ENCODE assay signal across 10 mouse cellular contexts in genomic region chr1:58801558-58802285, GRCm38 (mm10). TPM values are rescaled to one million over a fixed set of nuclear protein-coding genes. Genes with fewer than 3 reads are reported as not detected.
DNase-seq lines count a peak whose midpoint lies in the region; ATAC-seq and TF ChIP-seq lines count a peak whose summit lies in the region.
"Had no signal": no experiment of that assay in that cellular context is flagged by ENCODE, and none has a peak within 500 bp of the region (broad histone marks: within the 10 kb centered on the region; RNA-seq: fewer than 3 reads in every experiment).

No protein-coding gene starts in this region.

- H3K4me1 ChIP-seq in heart, embryonic 10.5 days, result no peaks in the 10 kb centered on the region
- no peaks in the 10 kb centered on the region; the same call in none of the 2 replicates for H3K4me1 ChIP-seq in lung, embryonic 14.5 days (ENCODE audit: insufficient read depth)
- H3K4me1 ChIP-seq in liver, embryonic 13.5 days (replicated peaks), result peaks cover 21% of the 10 kb centered on the region
- H3K4me1 ChIP-seq: stomach, embryonic 15.5 days had no signal

- H3K4me2 ChIP-seq in lung, embryonic 14.5 days, result peak overlapping the region; percentile 33
- peak overlapping the region; percentile 51 for H3K4me2 ChIP-seq in liver, embryonic 13.5 days
- H3K4me2 ChIP-seq: stomach, embryonic 15.5 days had no signal

- no peak overlapping the region for H3K27ac ChIP-seq in heart, embryonic 10.5 days
- H3K27ac ChIP-seq in lung, embryonic 14.5 days (ENCODE audit: low read depth), result 0 out of 2 replicates have a peak overlapping the region, but pooled peaks have one; percentile 48
- peak overlapping the region; percentile 24; the same call in 1 of the 2 replicates for H3K27ac ChIP-seq in liver, embryonic 13.5 days

- TF ChIP-seq CTCF in lung, embryonic 14.5 days (IDR thresholded peaks at IDR 0.05; ENCODE audit: low read depth), result no peak

- ATAC-seq in lung, embryonic 14.5 days (ENCODE audit: insufficient read depth), result no peak
- no peak for ATAC-seq in liver, embryonic 13.5 days (ENCODE audit: low read depth)

- peak; percentile 72 for DNase-seq in heart, adult 11 months
- no peak for DNase-seq in heart, embryonic 10.5 days (ENCODE audit: low spot score)
- DNase-seq in lung, embryonic 14.5 days, result no peak
- no peak for DNase-seq in lung, postnatal 10 days
- peak; percentile 57 for DNase-seq in CD4-positive helper T cell, adult 2 months (ENCODE audit: low read depth, low spot score)
- no peak for DNase-seq in liver, embryonic 13.5 days
- no peak for DNase-seq in cerebellum, postnatal 4 days (ENCODE audit: low spot score in 2 of 2)
- no peak for DNase-seq in neural tube, embryonic 10.5 days (ENCODE audit: extremely low spot score, low spot score)
- DNase-seq: adrenal gland, adult 8-10 months had no signal

- H3K4me3 ChIP-seq in heart, embryonic 10.5 days, result no peak overlapping the region
- H3K4me3 ChIP-seq in lung, embryonic 14.5 days (ENCODE audit: low read depth, low read length), result no peak overlapping the region
- peak overlapping the region; percentile 10 for H3K4me3 ChIP-seq in liver, embryonic 13.5 days (replicated peaks)
- H3K4me3 ChIP-seq: stomach, embryonic 15.5 days had no signal

- H3K36me3 ChIP-seq in heart, embryonic 10.5 days, result peaks cover 9% of the 10 kb centered on the region
- H3K36me3 ChIP-seq in lung, embryonic 14.5 days (ENCODE audit: insufficient read depth), result peaks cover 11% of the 10 kb centered on the region
- peaks cover 14% of the 10 kb centered on the region for H3K36me3 ChIP-seq in liver, embryonic 13.5 days

- 86% methylated on average over 8 of the region's 8 CpGs for WGBS in heart, embryonic 10.5 days
- 87% methylated on average over 8 of the region's 8 CpGs for WGBS in lung, embryonic 14.5 days
- WGBS in liver, embryonic 13.5 days (ENCODE audit: insufficient replicate concordance), result 62% methylated on average over 8 of the region's 8 CpGs

- H3K9ac ChIP-seq in lung, embryonic 14.5 days, result no peak overlapping the region
- peak overlapping the region; percentile 10; the same call in 1 of the 2 replicates for H3K9ac ChIP-seq in liver, embryonic 13.5 days
- H3K9ac ChIP-seq: stomach, embryonic 15.5 days had no signal

- H3K9me3 ChIP-seq in heart, embryonic 10.5 days, result no peaks in the 10 kb centered on the region
- H3K9me3 ChIP-seq in lung, embryonic 14.5 days (ENCODE audit: low read depth, low read length), result peaks cover 4% of the 10 kb centered on the region; the same call in 1 of the 2 replicates
- H3K9me3 ChIP-seq in liver, embryonic 13.5 days (replicated peaks), result no peaks in the 10 kb centered on the region
- H3K9me3 ChIP-seq: stomach, embryonic 15.5 days had no signal

- H3K27me3 ChIP-seq in heart, embryonic 10.5 days (ENCODE audit: insufficient read depth, poor library complexity, severe bottlenecking), result no peaks in the 10 kb centered on the region
- no peaks in the 10 kb centered on the region for H3K27me3 ChIP-seq in lung, embryonic 14.5 days (ENCODE audit: insufficient read depth, low read length)
- H3K27me3 ChIP-seq in liver, embryonic 13.5 days, result no peaks in the 10 kb centered on the region
- H3K27me3 ChIP-seq: stomach, embryonic 15.5 days had no signal

RNA-seq across cellular contexts. Expression of gene Casp8, which starts 6.5 kb away (rescaled TPM):
- 24.5 and 25.0 TPM in 2 replicates for polyA plus RNA-seq in heart, embryonic 10.5 days (2016; fragmentation: Nextera tagmentation; extraction: Ambion mirVana)
- 48.9 and 50.4 TPM in 2 replicates for polyA plus RNA-seq in lung, embryonic 14.5 days (2014; fragmentation: Nextera tagmentation; extraction: Ambion mirVana)
- 15.4 and 18.0 TPM in 2 replicates for polyA plus RNA-seq in liver, embryonic 13.5 days (2015; fragmentation: Nextera tagmentation; extraction: Ambion mirVana)

Comparison
In these comparisons a context has a peak if more than half of its experiments do, and no peak if none do; other contexts are left out.
1. DNase-seq: peak in heart, adult 11 months (single experiment) and CD4-positive helper T cell, adult 2 months (single experiment); none in heart, embryonic 10.5 days (single experiment), lung, embryonic 14.5 days (single experiment), lung, postnatal 10 days (single experiment), liver, embryonic 13.5 days (single experiment), cerebellum, postnatal 4 days (0 of 2) and neural tube, embryonic 10.5 days (single experiment).